15 mouse cellular contexts compared by ENCODE assay signal in the genomic region with DNA sequence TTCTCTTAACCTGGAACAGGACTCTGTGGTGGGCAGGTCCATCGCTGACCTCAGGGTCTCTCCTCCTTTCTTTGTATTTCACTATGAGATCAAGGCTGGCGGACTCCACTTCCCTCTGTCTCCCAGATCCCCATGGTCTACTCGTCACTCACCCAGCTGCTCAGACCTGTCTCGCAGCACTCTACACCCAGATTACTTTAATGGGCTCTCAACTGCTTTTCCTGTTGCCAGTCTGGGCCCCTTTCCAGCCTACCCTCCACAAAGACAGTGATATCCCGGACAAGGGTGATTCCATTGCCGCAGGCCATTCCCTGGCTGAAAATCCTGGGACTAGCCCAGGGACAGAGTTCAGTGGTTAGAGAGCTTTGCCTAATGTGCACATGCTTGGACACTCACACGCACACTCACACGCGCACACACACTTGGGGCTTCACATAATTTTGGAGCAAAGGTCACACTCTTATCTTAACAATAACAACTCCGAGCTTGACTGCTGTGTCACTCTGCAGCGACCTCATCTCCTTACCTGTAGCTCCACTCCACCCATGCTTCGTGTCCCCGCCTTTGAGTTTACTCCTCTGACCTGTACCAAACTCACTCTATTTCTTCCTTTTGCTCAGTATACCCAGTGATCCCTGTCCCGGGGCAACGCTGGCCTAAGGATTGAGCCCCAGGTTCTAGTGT.
A peak's percentile ranks its signal among the peaks of the same experiment; 100 is the strongest.
DNase-seq lines count a peak whose midpoint lies in the region; ATAC-seq and TF ChIP-seq lines count a peak whose summit lies in the region.
"Had no signal": no experiment of that assay in that cellular context is flagged by ENCODE, and none has a peak within 500 bp of the region (broad histone marks: within the 10 kb centered on the region; RNA-seq: fewer than 3 reads in every experiment).

No protein-coding gene starts in this region.

- H3K4me3 ChIP-seq in kidney, embryonic 15.5 days (replicated peaks), result no peak overlapping the region
- H3K4me3 ChIP-seq in heart, embryonic 12.5 days, result no peak overlapping the region
- H3K4me3 ChIP-seq in intestine, embryonic 14.5 days (ENCODE audit: low read depth, low read length), result no peak overlapping the region
- peak overlapping the region; percentile 3; the same call in 1 of the 2 replicates for H3K4me3 ChIP-seq in small intestine, adult 2 months (ENCODE audit: low read depth, low read length)
- H3K4me3 ChIP-seq: embryonic facial prominence, embryonic 12.5 days; hindbrain, embryonic 15.5 days; layer of hippocampus, adult 2 months had no signal

- DNase-seq in kidney, adult 9 months, result no peak
- peak; percentile 58 for DNase-seq in intestine, embryonic 14.5 days (ENCODE audit: low spot score)
- DNase-seq in embryo, embryonic 9.5 days (ENCODE audit: extremely low spot score), result no peak
- no peak for DNase-seq in right cerebral cortex, postnatal 36 days (ENCODE audit: low spot score in 2 of 2)
- no peak for DNase-seq in embryo, embryonic 10 days (ENCODE audit: low spot score)
- DNase-seq: adrenal gland, adult 8-10 months; B cell, adult 2 months; cerebellum, adult 9-11 months; retina, postnatal 1 day had no signal

- no peak overlapping the region for H3K27ac ChIP-seq in kidney, embryonic 15.5 days
- peak overlapping the region; percentile 61 for H3K27ac ChIP-seq in heart, embryonic 12.5 days (ENCODE audit: poor library complexity, severe bottlenecking)
- no peak overlapping the region for H3K27ac ChIP-seq in intestine, embryonic 14.5 days (ENCODE audit: low read depth)
- peak overlapping the region; percentile 92 for H3K27ac ChIP-seq in small intestine, adult 2 months (ENCODE audit: insufficient read depth, low read depth, low read length)
- H3K27ac ChIP-seq: embryonic facial prominence, embryonic 12.5 days; hindbrain, embryonic 15.5 days; layer of hippocampus, adult 2 months had no signal

- no peaks in the 10 kb centered on the region for H3K36me3 ChIP-seq in kidney, embryonic 15.5 days
- no peaks in the 10 kb centered on the region for H3K36me3 ChIP-seq in heart, embryonic 12.5 days
- no peaks in the 10 kb centered on the region for H3K36me3 ChIP-seq in intestine, embryonic 14.5 days (ENCODE audit: control insufficient read depth, insufficient read depth, low read length)
- H3K36me3 ChIP-seq in small intestine, adult 2 months (ENCODE audit: control insufficient read depth, insufficient read depth, low read length), result no peaks in the 10 kb centered on the region; the same call in 1 of the 2 replicates
- H3K36me3 ChIP-seq: embryonic facial prominence, embryonic 12.5 days; hindbrain, embryonic 15.5 days had no signal

- TF ChIP-seq CTCF in small intestine, adult 2 months (IDR thresholded peaks at IDR 0.05; ENCODE audit: extremely low read depth, insufficient read length, insufficient replicate concordance, low read depth, low read length), result no peak

- H3K27me3 ChIP-seq in kidney, embryonic 15.5 days, result no peaks in the 10 kb centered on the region
- H3K27me3 ChIP-seq in heart, embryonic 12.5 days (replicated peaks), result no peaks in the 10 kb centered on the region
- H3K27me3 ChIP-seq in intestine, embryonic 14.5 days (replicated peaks; ENCODE audit: control insufficient read depth, insufficient read depth, low read length), result no peaks in the 10 kb centered on the region
- no peaks in the 10 kb centered on the region for H3K27me3 ChIP-seq in small intestine, adult 2 months (ENCODE audit: control insufficient read depth, insufficient read depth, low read length)
- H3K27me3 ChIP-seq: embryonic facial prominence, embryonic 12.5 days; hindbrain, embryonic 15.5 days had no signal

- H3K9me3 ChIP-seq in kidney, embryonic 15.5 days (replicated peaks), result no peaks in the 10 kb centered on the region
- H3K9me3 ChIP-seq in heart, embryonic 12.5 days (replicated peaks), result no peaks in the 10 kb centered on the region
- H3K9me3 ChIP-seq in intestine, embryonic 14.5 days (ENCODE audit: control insufficient read depth, low read length), result no peaks in the 10 kb centered on the region
- H3K9me3 ChIP-seq: embryonic facial prominence, embryonic 12.5 days; hindbrain, embryonic 15.5 days had no signal

- H3K9ac ChIP-seq in kidney, embryonic 15.5 days, result no peak overlapping the region
- H3K9ac ChIP-seq in heart, embryonic 12.5 days, result no peak overlapping the region
- no peak overlapping the region for H3K9ac ChIP-seq in intestine, embryonic 14.5 days (ENCODE audit: low read length)
- H3K9ac ChIP-seq: embryonic facial prominence, embryonic 12.5 days; hindbrain, embryonic 15.5 days had no signal

- WGBS in kidney, embryonic 15.5 days, result 84% methylated on average over 15 of the region's 15 CpGs
- 43% methylated on average over 15 of the region's 15 CpGs for whole genome bisulfite sequencing in heart, embryonic 12.5 days
- 73% methylated on average over 15 of the region's 15 CpGs for WGBS in intestine, embryonic 14.5 days
- WGBS in small intestine, adult 2 months, result 22% methylated on average over 15 of the region's 15 CpGs

- no peak; the same call in 1 of the 2 replicates for TF ChIP-seq POLR2A in small intestine, adult 2 months (IDR thresholded peaks at IDR 0.05; ENCODE audit: low read depth, low read length)

- 0 out of 2 replicates have a peak, but pooled peaks have one; percentile 43 for ATAC-seq in kidney, embryonic 15.5 days (replicated peaks; ENCODE audit: low FRiP score)
- ATAC-seq in heart, embryonic 12.5 days (ENCODE audit: insufficient number of reproducible peaks, low FRiP score), result peak; percentile 71
- peak; percentile 59; the same call in 1 of the 2 replicates for ATAC-seq in intestine, embryonic 14.5 days (replicated peaks; ENCODE audit: low FRiP score, low TSS enrichment, low read depth)

- H3K4me2 ChIP-seq in kidney, embryonic 15.5 days, result no peak overlapping the region
- H3K4me2 ChIP-seq in heart, embryonic 12.5 days, result peak overlapping the region; percentile 32
- no peak overlapping the region for H3K4me2 ChIP-seq in intestine, embryonic 14.5 days (ENCODE audit: low read length)
- H3K4me2 ChIP-seq: embryonic facial prominence, embryonic 12.5 days; hindbrain, embryonic 15.5 days had no signal

- H3K4me1 ChIP-seq in kidney, embryonic 15.5 days, result no peaks in the 10 kb centered on the region
- H3K4me1 ChIP-seq in heart, embryonic 12.5 days (replicated peaks), result peaks cover 53% of the 10 kb centered on the region
- no peaks in the 10 kb centered on the region for H3K4me1 ChIP-seq in intestine, embryonic 14.5 days (replicated peaks; ENCODE audit: control insufficient read depth, insufficient read depth, low read length)
- peaks cover 12% of the 10 kb centered on the region for H3K4me1 ChIP-seq in small intestine, adult 2 months (ENCODE audit: control insufficient read depth, insufficient read depth, insufficient read length, low read length)
- H3K4me1 ChIP-seq: embryonic facial prominence, embryonic 12.5 days; hindbrain, embryonic 15.5 days had no signal

Comparison
In these comparisons a context has a peak if more than half of its experiments do, and no peak if none do; other contexts are left out.
1. H3K27ac ChIP-seq: peak in heart, embryonic 12.5 days (single experiment) and small intestine, adult 2 months (single experiment); none in kidney, embryonic 15.5 days (single experiment) and intestine, embryonic 14.5 days (single experiment).
2. Peak in every context shown above with its lines, with median percentiles within 50 percentile points of each other: ATAC-seq.